Mouse (Mus musculus) embryonic facial prominence, embryonic 12.5 days (tissue): Measurements from ENCODE around the gene Asna1. TPM values are rescaled to one million over a fixed set of nuclear protein-coding genes. Genes with fewer than 3 reads are reported as not detected.

ENCODE experiments used
- ATAC-seq: fragments of 200-750 bp; cut with Nextera tagmentation; 2 replicates; pipeline ENCODE4 v1.8.0; 2017; ENCODE audit not compliant: insufficient number of reproducible peaks, insufficient read depth, low FRiP score, low TSS enrichment
- H3K27ac ChIP-seq: fragments of 300-500 bp; sonication (generic); 2 replicates; pipeline ENCODE4 v1.5.1; 2016; ENCODE audit warnings: mild to moderate bottlenecking
- H3K27me3 ChIP-seq: fragments of 300-500 bp; sonication (generic); 2 replicates; pipeline ENCODE4 v1.6.1; 2016; ENCODE audit warnings: mild to moderate bottlenecking, moderate library complexity
- H3K36me3 ChIP-seq: fragments of 300-500 bp; sonication (generic); 2 replicates; pipeline ENCODE4 v1.6.1; 2016; ENCODE audit warnings: mild to moderate bottlenecking
- H3K4me1 ChIP-seq: fragments of 300-500 bp; sonication (generic); 2 replicates; pipeline ENCODE4 v1.6.1; 2016
- H3K4me2 ChIP-seq: fragments of 300-500 bp; sonication (generic); replicated peaks from 2 replicates; pipeline ENCODE4 v1.6.1; 2016; ENCODE audit warnings: mild to moderate bottlenecking, moderate library complexity
- H3K4me3 ChIP-seq: fragments of 300-500 bp; sonication (generic); 2 replicates; pipeline ENCODE4 v1.5.1; 2016; ENCODE audit warnings: mild to moderate bottlenecking
- H3K9ac ChIP-seq: fragments of 300-500 bp; sonication (generic); 2 replicates; pipeline ENCODE4 v1.6.1; 2016; ENCODE audit warnings: mild to moderate bottlenecking, moderate library complexity
- H3K9me3 ChIP-seq: fragments of 300-500 bp; sonication (generic); 2 replicates; pipeline ENCODE4 v1.6.1; 2016; ENCODE audit warnings: mild to moderate bottlenecking, moderate library complexity
- WGBS: fragments of 180-500 bp; shearing (Covaris S2); methylation state at CpG from one replicate; pipeline ENCODE4 v1.1.7; 2016; 5-methylcytosine and 5-hydroxymethylcytosine counted together
- polyA plus RNA-seq: library from polyadenylated mRNA; unstranded; fragments of >200 nt; fragmentation: Nextera tagmentation; extraction: Ambion mirVana; gene quantifications from 2 replicates; pipeline ENCODE4 v1.2.1, GENCODE M21; 2016

Gene Asna1
- polyA plus RNA-seq, 1 experiment from 2014 or later: 125 TPM

DNA sequence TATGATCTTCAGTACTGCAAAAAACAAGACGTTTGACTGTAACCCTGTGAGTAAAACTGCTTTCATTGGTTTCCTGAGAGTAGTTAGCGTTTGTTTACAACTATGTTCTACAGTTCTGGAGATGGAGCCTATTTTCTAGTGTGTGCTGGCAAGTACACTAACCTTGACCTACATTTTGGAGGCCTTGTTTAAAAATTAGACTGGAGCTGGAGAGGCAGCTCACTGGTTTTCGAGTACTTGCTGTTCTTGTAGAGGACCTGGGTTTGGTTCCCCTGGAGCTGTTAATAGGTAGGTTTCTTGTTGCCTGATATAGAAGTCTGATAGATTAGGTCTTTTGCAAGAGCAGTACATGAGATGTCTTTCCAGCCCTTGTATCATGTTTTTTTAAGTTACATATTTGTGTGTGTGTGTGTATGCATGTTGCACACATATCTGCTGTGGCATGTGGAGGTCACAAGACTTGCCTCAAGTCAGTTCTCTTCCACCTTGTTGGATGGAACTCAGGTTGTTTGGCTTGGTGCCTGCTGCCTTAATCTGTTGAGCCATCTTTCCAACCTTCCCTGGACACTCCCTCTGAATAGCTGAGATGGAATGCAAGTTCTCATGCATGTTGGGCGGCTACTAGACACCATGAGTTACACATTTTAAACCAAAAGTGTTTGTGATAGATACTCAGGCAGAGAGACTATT lies 7.7 kb upstream of the Asna1 start:
- no peaks in the 10 kb centered on the region for H3K9me3 ChIP-seq
- H3K27me3 ChIP-seq: no peaks in the 10 kb centered on the region
- ATAC-seq: no peak
- WGBS: 86% methylated on average over 4 of the region's 4 CpGs
- no peak overlapping the region for H3K4me3 ChIP-seq
- peaks cover 48% of the 10 kb centered on the region for H3K36me3 ChIP-seq
- no peak overlapping the region for H3K4me2 ChIP-seq
- H3K4me1 ChIP-seq: peaks cover 23% of the 10 kb centered on the region
- no peak overlapping the region for H3K9ac ChIP-seq
- H3K27ac ChIP-seq: no peak overlapping the region

DNA sequence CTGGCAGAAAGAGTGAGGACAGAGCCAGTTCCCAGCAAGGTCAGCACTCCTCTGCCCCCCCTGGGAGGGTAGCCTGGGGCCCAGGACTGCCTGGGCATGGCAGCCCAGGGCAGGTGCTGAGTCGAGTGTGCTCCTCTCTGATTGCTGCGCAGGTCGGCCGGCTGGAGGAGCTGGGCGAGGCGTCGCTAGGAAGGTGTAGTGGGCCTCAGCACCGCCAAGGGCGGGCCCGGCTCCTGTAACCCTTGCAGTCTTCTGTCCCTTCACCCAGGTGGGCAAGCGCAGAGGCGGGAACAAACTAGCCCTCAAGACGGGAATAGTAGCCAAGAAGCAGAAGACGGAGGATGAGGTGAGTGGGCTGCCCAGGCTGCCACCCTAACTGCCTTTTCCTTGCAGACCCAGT lies 4.2 kb upstream of the Asna1 start:
- ATAC-seq: no peak
- H3K4me3 ChIP-seq: no peak overlapping the region
- no peak overlapping the region; the same call in 1 of the 2 replicates for H3K9ac ChIP-seq
- 88% methylated on average over 13 of the region's 14 CpGs for WGBS
- no peaks in the 10 kb centered on the region for H3K27me3 ChIP-seq
- H3K4me1 ChIP-seq: peaks cover 30% of the 10 kb centered on the region
- no peaks in the 10 kb centered on the region for H3K9me3 ChIP-seq
- H3K4me2 ChIP-seq: peak overlapping the region; percentile 97
- H3K27ac ChIP-seq: 0 out of 2 replicates have a peak overlapping the region, but pooled peaks have one; percentile 23
- H3K36me3 ChIP-seq: peaks cover 48% of the 10 kb centered on the region

DNA sequence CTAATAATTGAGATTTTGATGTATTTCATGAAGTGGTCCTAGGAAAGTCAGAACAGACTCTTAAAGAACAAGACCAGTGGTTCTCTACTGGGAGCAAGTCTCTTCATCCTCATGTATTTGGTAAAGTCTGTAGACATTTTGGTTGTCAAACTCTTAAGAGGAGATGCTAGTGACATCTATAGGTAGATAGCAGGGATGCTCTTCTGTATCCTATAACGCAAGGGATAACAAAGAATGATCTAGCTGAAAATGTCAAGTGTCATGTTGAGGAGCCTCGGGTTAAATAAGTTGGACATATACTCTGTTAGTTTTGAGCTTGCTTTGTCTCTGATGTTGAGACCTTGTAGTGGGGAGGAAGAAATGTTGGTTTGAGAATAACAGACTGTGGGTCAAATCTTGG lies 2.8 kb upstream of the Asna1 start:
- 30% methylated on average over 2 of the region's 2 CpGs for WGBS
- no peak for ATAC-seq
- H3K9ac ChIP-seq: peak overlapping the region; percentile 99
- H3K36me3 ChIP-seq: peaks cover 52% of the 10 kb centered on the region
- peaks cover 34% of the 10 kb centered on the region for H3K4me1 ChIP-seq
- H3K27ac ChIP-seq: peak overlapping the region; percentile 23; the same call in 1 of the 2 replicates
- no peaks in the 10 kb centered on the region for H3K9me3 ChIP-seq
- H3K27me3 ChIP-seq: no peaks in the 10 kb centered on the region
- H3K4me2 ChIP-seq: peak overlapping the region; percentile 97
- H3K4me3 ChIP-seq: peak overlapping the region; percentile 96

DNA sequence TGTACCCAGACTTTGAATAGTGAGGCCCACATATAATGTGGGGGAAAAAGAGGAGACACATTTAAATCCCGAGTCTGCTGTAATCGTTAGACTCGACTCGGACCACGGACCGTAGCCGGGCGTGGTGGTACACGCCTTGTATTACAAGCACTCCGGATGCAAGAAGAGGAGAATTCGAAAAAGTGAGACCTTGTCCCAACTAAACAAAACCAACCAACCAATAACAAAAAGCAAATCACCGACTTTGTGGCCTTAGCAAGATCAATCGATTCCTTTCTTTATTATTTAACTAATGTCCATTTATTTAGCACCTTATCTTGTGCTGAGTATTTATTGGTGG lies 2.4 kb upstream of the Asna1 start:
- Histone ChIP-seq H3K4me1 (peaks cover 34% of the 10 kb centered on the region), H3K9ac (peak overlapping the region; percentile 99), H3K27me3 (no peaks in the 10 kb centered on the region), H3K27ac (peak overlapping the region; percentile 91), H3K36me3 (peaks cover 52% of the 10 kb centered on the region), H3K4me2 (peak overlapping the region; percentile 97), H3K4me3 (peak overlapping the region; percentile 96), H3K9me3 (no peaks in the 10 kb centered on the region)
- no peak for ATAC-seq
- WGBS: 2% methylated on average over 13 of the region's 13 CpGs

DNA sequence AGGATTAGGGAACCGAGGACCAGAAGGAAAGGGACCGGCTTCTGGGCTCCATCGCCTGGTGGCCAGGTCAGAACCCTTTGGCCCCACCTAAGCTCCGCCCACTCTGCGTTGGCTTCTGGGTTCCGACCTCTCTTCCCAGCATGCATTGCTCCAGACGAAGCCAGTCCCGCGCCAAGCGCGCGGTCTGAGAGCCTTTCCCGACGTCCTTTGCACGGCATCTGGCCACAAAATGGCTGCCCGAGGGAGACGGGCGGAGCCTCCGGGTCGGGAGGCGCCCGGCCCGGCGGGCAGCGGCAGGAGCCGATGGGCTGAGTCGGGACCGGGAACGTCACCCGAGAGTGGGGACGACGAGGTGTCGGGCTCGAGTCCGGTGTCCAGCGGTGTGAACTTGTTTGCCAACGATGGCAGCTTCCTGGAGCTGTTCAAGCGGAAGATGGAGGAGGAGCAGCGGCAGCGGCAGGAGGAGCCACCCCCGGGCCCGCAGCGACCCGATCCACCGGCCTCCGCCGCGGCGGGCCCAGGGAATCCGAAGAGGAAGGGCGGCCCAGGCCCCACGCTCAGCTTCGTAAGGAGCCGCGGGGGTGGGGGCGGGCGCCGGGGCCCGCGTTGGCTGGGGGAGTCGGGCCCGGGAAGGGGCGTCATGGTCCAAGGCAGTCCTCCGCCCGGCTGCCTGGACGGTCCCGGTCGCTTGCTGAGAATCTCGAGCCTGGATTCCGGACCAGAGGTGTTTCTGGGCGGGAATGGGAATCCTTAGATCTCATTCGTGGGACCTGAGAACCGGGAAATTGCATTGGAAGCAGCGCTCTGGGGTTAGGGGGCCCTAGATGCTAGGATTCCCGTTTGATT lies 1.8 kb upstream of the Asna1 start, which contains the start of gene Trir:
Trir (plus strand) TSS at position 154 of the 846 bp plus-strand sequence.
- Histone ChIP-seq H3K36me3 (peaks cover 52% of the 10 kb centered on the region), H3K9me3 (no peaks in the 10 kb centered on the region), H3K9ac (peak within 1 kb of the TSS; percentile 99), H3K27ac (peak within 1 kb of the TSS; percentile 91), H3K4me1 (peaks cover 34% of the 10 kb centered on the region), H3K4me3 (peak within 1 kb of the TSS; percentile 96), H3K4me2 (peak within 1 kb of the TSS; percentile 97), H3K27me3 (no peaks in the 10 kb centered on the region)
- WGBS: under 1% methylated on average over 70 of the region's 75 CpGs
- peak; percentile 67 for ATAC-seq

DNA sequence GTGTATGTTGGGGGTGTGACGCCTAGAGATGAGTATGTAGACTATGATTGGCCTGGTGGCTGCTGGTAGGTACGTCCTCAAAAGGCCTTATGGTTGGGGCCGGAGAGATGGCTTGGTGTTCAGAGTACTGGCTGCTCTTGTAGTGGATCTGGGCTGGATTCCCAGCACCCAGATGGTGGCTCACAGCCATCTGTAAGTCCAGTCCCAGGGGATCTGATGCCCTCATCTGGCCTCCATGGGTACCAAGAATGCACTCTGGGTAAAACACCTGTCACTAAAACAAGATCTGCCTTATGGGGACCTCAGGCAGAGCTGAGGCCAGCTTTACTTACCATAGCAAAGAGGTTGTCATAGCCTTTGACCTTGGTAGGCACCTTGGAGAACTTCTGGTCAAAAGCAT lies 1.2 kb downstream of the Asna1 start:
- peaks cover 30% of the 10 kb centered on the region for H3K4me1 ChIP-seq
- H3K4me2 ChIP-seq: peak overlapping the region; percentile 97; the same call in 1 of the 2 replicates
- no peak for ATAC-seq
- peaks cover 51% of the 10 kb centered on the region for H3K36me3 ChIP-seq
- H3K4me3 ChIP-seq: peak overlapping the region; percentile 96; the same call in 1 of the 2 replicates
- H3K9me3 ChIP-seq: no peaks in the 10 kb centered on the region
- 93% methylated on average over 3 of the region's 3 CpGs for WGBS
- H3K9ac ChIP-seq: no peak overlapping the region
- no peak overlapping the region for H3K27ac ChIP-seq
- no peaks in the 10 kb centered on the region for H3K27me3 ChIP-seq

DNA sequence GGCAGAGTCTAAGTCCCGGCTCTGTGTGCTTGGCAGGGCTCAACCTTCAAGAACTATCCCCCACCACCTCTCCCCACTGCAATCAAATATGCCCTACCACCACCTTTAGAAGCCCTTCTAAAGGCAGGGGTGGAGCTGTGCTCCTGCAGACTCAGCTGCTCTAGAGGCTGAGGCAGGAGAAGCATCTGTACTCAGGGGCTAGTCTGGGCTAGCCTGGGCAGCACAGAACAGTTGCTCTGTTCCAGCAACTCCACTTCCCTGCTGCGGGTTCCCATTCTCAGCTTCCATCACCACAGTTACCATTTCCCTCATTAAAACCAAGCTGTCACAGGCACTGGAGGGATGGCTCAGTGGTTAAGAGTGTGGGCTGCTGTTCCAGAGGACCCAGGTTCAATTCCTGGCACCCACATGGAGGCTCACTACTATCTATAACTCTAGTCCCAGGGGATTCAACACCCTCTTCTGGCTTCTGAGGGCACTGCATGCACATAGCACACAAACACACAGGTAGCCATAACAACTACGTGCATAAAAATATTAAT lies 3.5 kb downstream of the Asna1 start:
- H3K9me3 ChIP-seq: no peaks in the 10 kb centered on the region
- 96% methylated on average over 3 of the region's 3 CpGs for WGBS
- peaks cover 18% of the 10 kb centered on the region for H3K4me1 ChIP-seq
- no peak overlapping the region for H3K4me3 ChIP-seq
- no peak overlapping the region for H3K9ac ChIP-seq
- no peak for ATAC-seq
- H3K36me3 ChIP-seq: peaks cover 64% of the 10 kb centered on the region
- no peaks in the 10 kb centered on the region for H3K27me3 ChIP-seq
- no peak overlapping the region for H3K4me2 ChIP-seq
- H3K27ac ChIP-seq: no peak overlapping the region

DNA sequence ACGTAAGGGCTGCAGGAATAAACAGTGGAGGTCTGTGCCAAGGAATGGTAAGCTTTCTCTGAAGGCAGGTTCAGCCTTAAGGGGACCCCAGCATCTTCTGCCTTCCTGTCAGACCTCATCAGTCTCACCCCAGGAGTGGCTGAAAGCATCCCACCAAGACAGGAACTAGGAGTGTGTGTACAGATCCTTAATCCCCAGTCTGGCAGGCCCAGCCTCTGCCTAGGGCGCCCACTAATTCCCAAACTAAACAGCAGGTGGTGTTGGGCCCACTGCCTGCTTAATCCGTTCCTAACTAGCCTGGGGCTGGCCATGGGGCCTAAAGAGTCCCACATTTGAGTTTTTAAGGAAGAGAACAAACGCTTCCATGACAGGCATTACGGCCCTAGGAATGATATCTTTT lies 7.9 kb downstream of the Asna1 start:
- H3K27me3 ChIP-seq: peaks cover 26% of the 10 kb centered on the region
- H3K36me3 ChIP-seq: peaks cover 45% of the 10 kb centered on the region
- H3K9ac ChIP-seq: no peak overlapping the region
- no peaks in the 10 kb centered on the region for H3K9me3 ChIP-seq
- ATAC-seq: no peak
- H3K4me1 ChIP-seq: peaks cover 4% of the 10 kb centered on the region; the same call in 1 of the 2 replicates
- no peak overlapping the region for H3K4me3 ChIP-seq
- no peak overlapping the region for H3K27ac ChIP-seq
- 35% methylated on average over 5 of the region's 5 CpGs for WGBS
- H3K4me2 ChIP-seq: no peak overlapping the region

DNA sequence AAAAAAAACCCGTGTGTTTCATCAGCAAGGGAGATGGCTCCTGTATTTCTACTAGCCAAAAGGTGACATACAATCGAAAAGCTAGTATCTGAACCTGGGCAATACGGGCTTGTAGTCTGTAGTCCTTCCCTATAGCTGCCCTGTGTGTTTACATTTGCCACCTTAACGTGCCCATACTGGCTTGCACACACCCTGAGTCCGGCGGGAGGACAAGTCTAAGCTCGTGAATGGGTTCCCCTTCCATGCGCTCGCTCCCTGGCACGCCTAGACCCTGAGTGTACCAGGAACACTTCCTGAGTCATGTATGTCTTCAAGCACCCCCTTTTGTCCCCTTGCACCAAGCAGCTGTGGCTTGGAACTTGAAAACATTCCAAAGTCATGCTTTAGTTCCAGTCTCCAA lies 8.4 kb downstream of the Asna1 start:
- 67% methylated on average over 10 of the region's 10 CpGs for WGBS

DNA sequence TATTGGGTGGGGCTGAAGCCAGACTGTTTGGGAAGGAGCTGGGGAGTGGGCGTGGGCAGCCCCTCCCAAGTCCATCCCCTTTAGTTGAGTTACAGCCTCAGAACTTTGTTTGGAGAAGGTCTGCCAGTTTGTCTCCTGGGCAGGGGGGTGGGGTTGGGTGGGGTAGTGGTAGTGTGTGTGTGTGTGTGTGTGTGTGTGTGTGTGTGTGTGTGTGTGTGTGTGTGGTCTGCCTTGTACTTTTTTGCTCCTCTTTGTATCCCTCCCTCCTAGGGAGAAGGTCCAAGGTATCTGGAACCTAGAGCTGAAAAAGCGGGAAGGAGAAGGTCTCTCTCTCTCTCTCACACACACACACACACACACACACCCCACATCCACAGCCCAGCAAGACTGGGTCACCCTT lies 10.7 kb downstream of the Asna1 start, which contains the start of gene Best2:
Best2 (minus strand) TSS at position 101 of the 400 bp plus-strand sequence.
- Histone ChIP-seq H3K9ac (no peak within 1 kb of the TSS), H3K27me3 (peaks cover 47% of the 10 kb centered on the region), H3K36me3 (peaks cover 21% of the 10 kb centered on the region), H3K4me3 (peak within 1 kb of the TSS; percentile 22), H3K27ac (no peak within 1 kb of the TSS), H3K9me3 (no peaks in the 10 kb centered on the region), H3K4me1 (peaks cover 4% of the 10 kb centered on the region; the same call in 1 of the 2 replicates), H3K4me2 (peak within 1 kb of the TSS; percentile 47)
- 25% methylated on average over 2 of the region's 2 CpGs for WGBS
- no peak for ATAC-seq

More for the DNA sequence above, 8.4 kb downstream of the Asna1 start:
- Histone ChIP-seq H3K36me3 (peaks cover 40% of the 10 kb centered on the region), H3K4me2 (no peak overlapping the region), H3K9me3 (no peaks in the 10 kb centered on the region), H3K4me3 (no peak overlapping the region), H3K27me3 (peaks cover 31% of the 10 kb centered on the region), H3K9ac (no peak overlapping the region), H3K4me1 (peaks cover 4% of the 10 kb centered on the region; the same call in 1 of the 2 replicates), H3K27ac (no peak overlapping the region)
- no peak for ATAC-seq

DNA sequence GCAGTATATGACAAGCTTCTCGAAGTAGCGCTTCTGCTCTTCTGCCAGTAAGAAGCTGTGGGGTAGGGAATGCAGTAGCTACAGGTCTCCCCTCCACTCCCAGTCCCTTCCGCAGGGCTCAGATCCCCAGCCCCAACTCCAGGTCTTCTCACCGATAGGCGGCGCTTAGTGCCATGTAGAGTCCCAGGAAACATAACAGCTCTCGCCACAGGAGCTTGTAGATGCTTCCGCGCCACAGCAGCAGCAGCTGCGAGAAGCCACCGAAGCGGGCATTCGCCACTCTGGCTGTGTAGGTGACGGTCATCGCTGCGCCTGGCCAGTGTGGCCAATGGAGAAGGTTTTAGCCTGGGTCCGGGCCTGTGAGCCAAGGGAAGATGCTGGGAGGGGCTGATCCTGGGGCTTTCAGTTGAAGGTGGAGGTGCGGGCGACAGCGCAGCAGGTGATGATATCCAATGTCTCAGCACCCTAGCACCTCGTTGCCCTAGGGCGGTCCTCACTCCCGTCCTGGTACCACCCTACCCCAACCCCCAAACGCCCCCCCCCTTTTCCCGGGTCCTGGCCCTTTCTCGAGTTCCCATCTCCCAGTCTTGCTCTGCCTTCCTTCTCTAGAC lies 11.7 kb downstream of the Asna1 start:
- peak; percentile 30; the same call in 1 of the 2 replicates for ATAC-seq
- peaks cover 58% of the 10 kb centered on the region for H3K27me3 ChIP-seq

More for the DNA sequence above, 11.7 kb downstream of the Asna1 start:
- H3K4me1 ChIP-seq: peaks cover 4% of the 10 kb centered on the region; the same call in 1 of the 2 replicates
- H3K9ac ChIP-seq: no peak overlapping the region
- H3K9me3 ChIP-seq: no peaks in the 10 kb centered on the region
- H3K4me3 ChIP-seq: peak overlapping the region; percentile 22
- H3K36me3 ChIP-seq: peaks cover 10% of the 10 kb centered on the region
- peak overlapping the region; percentile 47 for H3K4me2 ChIP-seq
- 4% methylated on average over 26 of the region's 26 CpGs for WGBS
- no peak overlapping the region for H3K27ac ChIP-seq
